In genomic region chr17:71288145-71288758, GRCm38 (mm10) we compare ENCODE assay signal across 13 mouse cellular contexts. TPM values are rescaled to one million over a fixed set of nuclear protein-coding genes. Genes with fewer than 3 reads are reported as not detected.
A peak's percentile ranks its signal among the peaks of the same experiment; 100 is the strongest.
DNase-seq lines count a peak whose midpoint lies in the region; ATAC-seq and TF ChIP-seq lines count a peak whose summit lies in the region.
"Had no signal": no experiment of that assay in that cellular context is flagged by ENCODE, and none has a peak within 500 bp of the region (broad histone marks: within the 10 kb centered on the region; RNA-seq: fewer than 3 reads in every experiment).

No protein-coding gene starts in this region.

- peak; percentile 64 to 73 for DNase-seq in B cell, adult 2 months
- DNase-seq in NIH3T3 (ENCODE audit: low read depth) = peak; percentile 75
- DNase-seq in hindbrain, embryonic 10.5 days (ENCODE audit: low spot score) = no peak
- no peak for DNase-seq in cerebellum, adult 2 months
- DNase-seq: adrenal gland, adult 8-10 months; cerebellum, adult 11-12 months; heart, postnatal 36 days; retina, postnatal 1 day; thymus, postnatal 14 days had no signal

- H3K9me3 ChIP-seq in liver, embryonic 12.5 days (replicated peaks) = no peaks in the 10 kb centered on the region
- H3K9me3 ChIP-seq in hindbrain, embryonic 10.5 days = no peaks in the 10 kb centered on the region
- no peaks in the 10 kb centered on the region for H3K9me3 ChIP-seq in forebrain, embryonic 16.5 days (ENCODE audit: control insufficient read depth, low read length)

- no peak overlapping the region for H3K4me3 ChIP-seq in liver, embryonic 12.5 days
- H3K4me3 ChIP-seq in hindbrain, embryonic 10.5 days = no peak overlapping the region
- H3K4me3 ChIP-seq in forebrain, embryonic 16.5 days (replicated peaks; ENCODE audit: low read length) = no peak overlapping the region
- no peak overlapping the region for H3K4me3 ChIP-seq in cerebellum, adult 2 months (replicated peaks; ENCODE audit: insufficient read depth, low read depth, low read length)

- TF ChIP-seq POLR2A in cerebellum, adult 2 months (IDR thresholded peaks at IDR 0.05; ENCODE audit: borderline replicate concordance, insufficient read depth, low read length) = no peak

- H3K4me1 ChIP-seq in liver, embryonic 12.5 days = peaks cover 99% of the 10 kb centered on the region
- peaks cover 11% of the 10 kb centered on the region; the same call in 1 of the 2 replicates for H3K4me1 ChIP-seq in hindbrain, embryonic 10.5 days (replicated peaks)
- H3K4me1 ChIP-seq in forebrain, embryonic 16.5 days (replicated peaks; ENCODE audit: control insufficient read depth, insufficient read depth, low read length) = no peaks in the 10 kb centered on the region
- no peaks in the 10 kb centered on the region for H3K4me1 ChIP-seq in cerebellum, adult 2 months (ENCODE audit: control insufficient read depth, insufficient read depth, low read length)

- H3K27me3 ChIP-seq in liver, embryonic 12.5 days (replicated peaks) = no peaks in the 10 kb centered on the region
- no peaks in the 10 kb centered on the region for H3K27me3 ChIP-seq in hindbrain, embryonic 10.5 days (ENCODE audit: insufficient read depth, poor library complexity, severe bottlenecking)
- no peaks in the 10 kb centered on the region for H3K27me3 ChIP-seq in forebrain, embryonic 16.5 days (replicated peaks; ENCODE audit: control insufficient read depth, insufficient read depth, low read length)
- H3K27me3 ChIP-seq in cerebellum, adult 2 months (ENCODE audit: control insufficient read depth, insufficient read depth, low read length) = no peaks in the 10 kb centered on the region

- H3K27ac ChIP-seq in liver, embryonic 12.5 days = peak overlapping the region; percentile 97
- no peak overlapping the region for H3K27ac ChIP-seq in hindbrain, embryonic 10.5 days
- no peak overlapping the region for H3K27ac ChIP-seq in forebrain, embryonic 16.5 days (ENCODE audit: low read length)
- no peak overlapping the region for H3K27ac ChIP-seq in cerebellum, adult 2 months (ENCODE audit: insufficient read depth, low read length)

- ATAC-seq in liver, embryonic 12.5 days = no peak
- ATAC-seq in monocyte, adult 5-6 weeks (replicated peaks; ENCODE audit: insufficient number of reproducible peaks, low FRiP score, low TSS enrichment, poor library complexity, severe bottlenecking) = peak; percentile 88
- ATAC-seq in forebrain, embryonic 16.5 days = no peak
- ATAC-seq: forebrain, embryonic 14.5 days had no signal

- H3K9ac ChIP-seq in liver, embryonic 12.5 days = peak overlapping the region; percentile 43; the same call in 1 of the 2 replicates
- no peak overlapping the region for H3K9ac ChIP-seq in forebrain, embryonic 16.5 days (replicated peaks; ENCODE audit: low read depth, low read length)

- TF ChIP-seq CTCF in cerebellum, adult 2 months (IDR thresholded peaks at IDR 0.05; ENCODE audit: borderline replicate concordance, insufficient read depth, low read depth, low read length) = no peak

- 20% methylated on average over 11 of the region's 11 CpGs for WGBS in liver, embryonic 12.5 days (ENCODE audit: insufficient replicate concordance)
- 92% methylated on average over 11 of the region's 11 CpGs for WGBS in hindbrain, embryonic 10.5 days
- WGBS in forebrain, embryonic 16.5 days = 90% methylated on average over 11 of the region's 11 CpGs
- 94% methylated on average over 11 of the region's 11 CpGs for WGBS in cerebellum, adult 2 months

- H3K36me3 ChIP-seq in liver, embryonic 12.5 days = no peaks in the 10 kb centered on the region
- H3K36me3 ChIP-seq in hindbrain, embryonic 10.5 days = no peaks in the 10 kb centered on the region
- no peaks in the 10 kb centered on the region for H3K36me3 ChIP-seq in forebrain, embryonic 16.5 days (ENCODE audit: control insufficient read depth, insufficient read depth)

- peak overlapping the region; percentile 40 for H3K4me2 ChIP-seq in liver, embryonic 12.5 days
- H3K4me2 ChIP-seq in forebrain, embryonic 16.5 days (ENCODE audit: low read length) = no peak overlapping the region

RNA-seq across cellular contexts. Expression of gene Emilin2, which starts 23.5 kb away (rescaled TPM):
- 28.9 and 31.1 TPM in 2 replicates for polyA plus RNA-seq in liver, embryonic 12.5 days (2016; fragmentation: Nextera tagmentation; extraction: Ambion mirVana)
- 184 to 329 TPM (median 319 TPM) in 3 replicates for total RNA-seq in monocyte, adult 5-6 weeks (2017)
- polyA plus RNA-seq in hindbrain, embryonic 10.5 days (2016; fragmentation: Nextera tagmentation; extraction: Ambion mirVana) = 20.2 and 26.3 TPM in 2 replicates
- polyA plus RNA-seq in forebrain, embryonic 16.5 days (2015; fragmentation: Nextera tagmentation; extraction: Ambion mirVana) = 1.2 and 1.4 TPM in 2 replicates
- polyA plus RNA-seq in cerebellum, adult 2 months (2012; rRNA removed) = 3.7 and 4.5 TPM in 2 replicates

Comparison
In these comparisons a context has a peak if more than half of its experiments do, and no peak if none do; other contexts are left out.
1. DNase-seq: peak in B cell, adult 2 months (2 of 2) and NIH3T3 (single experiment); none in hindbrain, embryonic 10.5 days (single experiment) and cerebellum, adult 2 months (0 of 2).